Mouse (Mus musculus) T-helper 2 cell (primary cell): ENCODE results near the gene Fdx1.

Experiments
- in situ Hi-C: fragments of 300-600 bp; cut with MboI, MseI; formaldehyde crosslinking; loops from one replicate; pipeline ENCODE4 v1.15.1; 2025; ENCODE audit warnings: high pct_unique_total_duplicates

The Fdx1 gene

DNA sequence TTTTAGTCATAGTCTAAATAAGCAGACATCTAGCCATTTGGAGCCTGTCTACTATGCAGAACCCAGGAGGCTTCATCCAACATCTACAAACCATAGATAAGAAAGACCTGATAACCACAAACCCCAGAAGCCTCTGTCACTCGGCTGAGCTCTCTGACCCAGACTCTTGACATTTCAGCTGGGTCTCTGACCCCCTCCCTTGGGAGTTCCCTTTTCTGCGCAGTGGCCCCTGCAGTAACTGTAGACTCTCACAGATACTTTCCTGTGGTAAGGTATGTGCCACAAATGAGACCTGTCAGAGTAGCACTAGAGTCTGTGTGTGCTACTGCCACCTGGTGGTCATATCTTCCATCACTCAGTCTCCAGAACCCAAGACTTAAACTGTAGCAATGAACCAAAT lies 54.5 kb downstream of the Fdx1 start:
- in situ Hi-C loops: loop anchor here (10.0 kb wide), 1 partner anchor 574 kb away; no protein-coding TSS in a partner anchor

DNA sequence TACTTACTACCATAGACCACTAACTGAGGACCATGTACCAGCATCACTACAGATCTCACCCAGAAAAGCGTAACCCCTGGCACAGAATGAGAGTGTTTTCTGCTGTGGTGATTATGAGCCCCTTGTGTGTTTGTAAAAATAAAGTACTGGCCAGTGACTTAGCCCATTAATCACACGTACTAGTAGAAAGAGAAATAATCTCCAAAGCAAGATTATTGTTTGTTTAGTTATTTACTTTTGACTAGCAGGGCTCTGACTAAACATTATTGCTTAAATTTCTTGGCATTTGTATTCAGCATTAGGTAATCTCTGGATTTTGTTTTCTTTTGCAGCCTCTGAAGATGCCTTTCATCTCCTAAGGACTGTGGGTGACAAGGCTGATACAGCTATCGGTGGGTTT lies 55.1 kb downstream of the Fdx1 start:
- in situ Hi-C loops: loop anchor here (10.0 kb wide), 1 partner anchor 573 kb away; no protein-coding TSS in a partner anchor

DNA sequence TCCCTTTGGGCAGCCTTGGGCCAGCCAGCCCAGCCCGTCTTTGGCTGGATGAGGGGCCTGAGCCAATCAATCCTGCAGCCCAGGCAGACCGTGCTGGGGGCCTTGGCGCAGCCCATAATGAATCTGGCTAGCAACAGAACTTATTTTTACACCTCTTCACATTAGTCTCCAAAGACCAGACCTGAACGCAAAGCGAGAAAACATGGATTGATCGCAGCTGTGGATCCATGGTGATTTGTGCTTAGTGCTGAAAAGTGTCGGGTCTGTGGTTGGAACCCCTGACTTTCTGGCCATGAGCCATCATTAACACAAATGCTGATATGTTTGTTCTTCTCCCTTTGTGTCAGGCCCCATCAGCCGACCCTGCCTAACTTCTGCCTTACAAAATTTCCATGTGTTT lies 56.4 kb downstream of the Fdx1 start:
- in situ Hi-C loops: loop anchor here (10.0 kb wide), 1 partner anchor 572 kb away; no protein-coding TSS in a partner anchor
